Mouse (Mus musculus): Measurements from ENCODE around the gene Atn1. TPM values are rescaled to one million over a fixed set of nuclear protein-coding genes. Genes with fewer than 3 reads are reported as not detected.

Atn1 gene
- polyA plus RNA-seq, 1 experiment from 2014 or later = 14.0 TPM

DNA sequence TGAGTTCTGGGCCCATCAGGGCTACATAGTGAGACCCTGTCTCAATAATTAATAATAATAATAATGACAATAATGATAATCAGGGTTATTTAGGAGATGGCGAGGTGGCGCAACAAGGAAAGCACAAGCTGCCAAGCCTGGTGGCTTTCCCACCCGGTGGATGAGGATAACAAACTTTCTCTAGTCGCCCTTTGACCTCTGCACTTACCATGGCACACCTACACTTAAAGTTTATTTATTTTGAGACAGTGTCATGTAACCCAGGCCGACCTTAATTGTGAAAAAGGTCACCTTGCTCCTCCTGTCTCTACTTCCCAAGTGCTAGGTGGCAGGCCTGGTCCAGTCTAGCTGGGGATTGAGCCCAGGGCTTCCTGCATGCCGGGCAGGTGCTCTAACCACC, 57.6 kb downstream of the Atn1 start:
- no peak for ATAC-seq (ENCODE audit: low read depth)
- no peak overlapping the region for H3K4me3 ChIP-seq (ENCODE audit: low read length)
- no peak overlapping the region for H3K4me2 ChIP-seq (ENCODE audit: low read depth, low read length)
- H3K36me3 ChIP-seq (ENCODE audit: control insufficient read depth, insufficient read depth, low read length) = peaks cover 14% of the 10 kb centered on the region
- H3K4me1 ChIP-seq (replicated peaks; ENCODE audit: control insufficient read depth, insufficient read depth, low read length) = peaks cover 12% of the 10 kb centered on the region
- no peak overlapping the region for H3K9ac ChIP-seq (ENCODE audit: low read length)
- H3K27ac ChIP-seq (ENCODE audit: low read length) = no peak overlapping the region
- WGBS = 60% methylated on average over 6 of the region's 6 CpGs
- no peaks in the 10 kb centered on the region for H3K27me3 ChIP-seq (ENCODE audit: control insufficient read depth, insufficient read depth, low read depth, low read length)
- H3K9me3 ChIP-seq (ENCODE audit: control insufficient read depth, low read length) = no peaks in the 10 kb centered on the region

DNA sequence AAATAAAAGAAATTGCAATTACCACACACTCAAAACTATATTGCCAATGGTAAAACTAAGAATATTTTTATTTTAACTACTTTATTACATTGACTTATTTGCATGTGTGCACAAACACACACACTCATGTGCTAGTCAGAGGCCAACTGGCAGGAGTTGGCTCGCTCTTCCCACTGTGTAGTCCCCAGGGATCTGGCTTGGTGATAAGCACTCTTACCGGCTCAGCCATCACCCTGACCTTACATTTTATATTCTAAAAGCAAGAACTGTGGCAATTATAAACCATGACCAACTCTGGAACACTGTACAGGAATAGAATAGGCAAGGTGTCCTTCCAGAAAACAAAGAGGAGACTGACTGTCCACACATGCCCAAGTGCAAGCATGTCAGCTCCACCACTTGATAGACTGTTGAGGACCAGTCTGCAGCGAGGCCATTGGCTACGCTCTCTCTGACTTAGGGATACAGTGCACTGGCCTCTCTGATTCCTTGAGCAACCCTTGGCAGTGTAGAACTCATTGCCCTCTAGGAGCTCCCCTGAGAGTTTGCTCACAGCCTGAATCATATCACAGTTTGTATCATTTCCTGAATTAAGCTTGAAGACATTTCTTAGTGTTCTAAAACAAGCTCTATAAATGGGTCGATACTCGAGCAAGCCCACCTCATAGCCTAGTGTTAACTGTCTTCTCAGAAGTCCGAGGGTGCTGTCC, 59.7 kb downstream of the Atn1 start:
- Histone ChIP-seq H3K4me1 (replicated peaks; ENCODE audit: control insufficient read depth, insufficient read depth, low read length) (peaks cover 20% of the 10 kb centered on the region), H3K4me2 (ENCODE audit: low read depth, low read length) (no peak overlapping the region), H3K27ac (ENCODE audit: low read length) (no peak overlapping the region), H3K36me3 (ENCODE audit: control insufficient read depth, insufficient read depth, low read length) (0 out of 2 replicates have a peak, but pooled peaks cover 2% of the 10 kb centered on the region), H3K9ac (ENCODE audit: low read length) (no peak overlapping the region), H3K4me3 (ENCODE audit: low read length) (no peak overlapping the region), H3K27me3 (ENCODE audit: control insufficient read depth, insufficient read depth, low read depth, low read length) (no peaks in the 10 kb centered on the region), H3K9me3 (ENCODE audit: control insufficient read depth, low read length) (no peaks in the 10 kb centered on the region)
- 86% methylated on average over 7 of the region's 7 CpGs for WGBS
- ATAC-seq (ENCODE audit: low read depth) = no peak

DNA sequence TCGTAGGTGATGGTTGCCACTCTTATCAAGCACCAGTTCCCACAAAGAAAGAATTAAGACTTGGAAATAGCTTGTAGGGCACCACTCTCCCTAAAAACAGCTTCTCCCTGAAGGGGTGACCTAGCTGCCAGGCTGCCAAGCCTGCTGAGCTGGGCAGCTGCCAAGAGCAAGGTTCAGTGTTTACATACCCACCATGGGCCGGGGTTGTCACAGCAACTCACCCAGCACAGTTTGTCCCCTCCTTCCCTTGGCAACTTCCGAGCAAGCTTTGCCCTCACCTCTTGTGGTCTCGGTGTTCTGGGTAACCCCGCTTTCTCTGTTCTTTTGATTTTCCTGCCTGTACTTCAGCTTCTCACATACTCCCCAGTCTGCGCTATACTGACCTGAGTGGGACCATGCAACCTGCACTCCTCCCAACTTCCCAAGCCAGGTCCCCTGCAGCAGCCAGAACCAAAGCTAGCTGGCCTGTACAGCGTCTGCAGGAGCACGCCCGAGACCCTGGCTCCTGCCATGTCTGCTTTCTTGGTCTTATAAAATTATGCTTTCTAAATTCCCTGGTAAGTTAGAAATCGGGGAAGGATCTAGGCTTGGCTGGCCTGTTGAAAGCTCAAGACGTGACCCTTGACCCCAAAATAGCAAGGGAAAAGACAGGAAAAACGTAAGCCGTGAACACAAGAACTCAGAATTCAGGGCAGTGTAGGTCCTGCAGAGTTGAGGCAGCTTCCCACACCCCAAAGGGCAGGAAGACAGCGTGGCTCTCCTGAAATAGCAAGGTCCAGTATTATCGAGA, 62.0 kb downstream of the Atn1 start:
- H3K9ac ChIP-seq (ENCODE audit: low read length) = peak overlapping the region; percentile 56
- H3K9me3 ChIP-seq (ENCODE audit: control insufficient read depth, low read length) = no peaks in the 10 kb centered on the region
- H3K4me1 ChIP-seq (replicated peaks; ENCODE audit: control insufficient read depth, insufficient read depth, low read length) = peaks cover 20% of the 10 kb centered on the region
- ATAC-seq (ENCODE audit: low read depth) = peak; percentile 92
- no peak overlapping the region for H3K4me3 ChIP-seq (ENCODE audit: low read length)
- H3K36me3 ChIP-seq (ENCODE audit: control insufficient read depth, insufficient read depth, low read length) = no peaks in the 10 kb centered on the region
- 53% methylated on average over 15 of the region's 15 CpGs for WGBS
- peak overlapping the region; percentile 95 for H3K27ac ChIP-seq (ENCODE audit: low read length)
- peak overlapping the region; percentile 29; the same call in 1 of the 2 replicates for H3K4me2 ChIP-seq (ENCODE audit: low read depth, low read length)
- H3K27me3 ChIP-seq (ENCODE audit: control insufficient read depth, insufficient read depth, low read depth, low read length) = no peaks in the 10 kb centered on the region

DNA sequence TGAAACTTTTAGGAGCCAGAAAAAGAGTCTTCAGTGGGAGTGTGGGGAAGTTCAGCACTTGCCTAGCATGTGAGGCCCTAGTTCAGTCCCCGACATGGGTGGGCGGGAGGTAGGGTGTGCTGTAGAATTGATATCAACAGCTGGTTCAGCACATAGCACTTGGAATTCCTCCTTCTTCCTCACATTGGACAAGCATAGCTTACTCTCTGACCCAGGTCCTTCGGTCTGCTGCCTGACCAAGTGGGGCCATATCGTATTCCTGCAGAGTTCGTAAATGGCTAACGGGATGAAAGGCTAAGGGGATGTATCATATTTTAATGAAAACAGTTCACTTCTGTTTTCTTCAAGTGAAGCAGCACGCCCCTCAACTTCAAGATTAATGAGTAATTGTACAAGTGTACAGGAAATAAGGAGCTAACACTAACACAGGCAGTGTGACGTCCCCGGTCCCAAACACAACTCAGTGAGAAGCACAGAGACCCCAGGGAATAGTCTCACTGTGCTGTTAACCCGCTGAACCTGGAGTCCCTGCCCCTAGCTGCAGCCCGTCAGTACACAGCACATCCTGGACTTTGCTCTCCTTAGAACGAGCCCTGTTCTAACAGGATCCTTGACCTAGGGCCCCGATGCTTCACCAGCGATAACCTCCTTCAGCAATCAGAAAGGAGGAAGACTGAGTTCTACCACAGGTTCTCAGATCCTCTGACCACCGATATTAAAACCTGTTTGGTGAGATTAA, 62.9 kb downstream of the Atn1 start:
- peaks cover 20% of the 10 kb centered on the region for H3K4me1 ChIP-seq (replicated peaks; ENCODE audit: control insufficient read depth, insufficient read depth, low read length)
- no peaks in the 10 kb centered on the region for H3K27me3 ChIP-seq (ENCODE audit: control insufficient read depth, insufficient read depth, low read depth, low read length)
- no peaks in the 10 kb centered on the region for H3K9me3 ChIP-seq (ENCODE audit: control insufficient read depth, low read length)
- ATAC-seq (ENCODE audit: low read depth) = no peak
- H3K27ac ChIP-seq (ENCODE audit: low read length) = peak overlapping the region; percentile 95
- no peaks in the 10 kb centered on the region for H3K36me3 ChIP-seq (ENCODE audit: control insufficient read depth, insufficient read depth, low read length)
- 42% methylated on average over 15 of the region's 15 CpGs for WGBS
- H3K4me3 ChIP-seq (ENCODE audit: low read length) = no peak overlapping the region
- no peak overlapping the region for H3K9ac ChIP-seq (ENCODE audit: low read length)
- no peak overlapping the region for H3K4me2 ChIP-seq (ENCODE audit: low read depth, low read length)

MicroRNAs encoded within 50 kb of the gene (microRNA counts, 519-probe panel; counts per million panel counts)
- 3,771 counts per million, percentile 77 among the panel's probes with 10 or more counts for microRNA mmu-miR-141
- 4,485 counts per million, percentile 91 among the panel's probes with 10 or more counts for microRNA mmu-miR-200c

Small RNA genes within 50 kb of the gene (microRNA-seq; reads per million reads assigned to microRNA genes)
- gene Mir141 (2,031 reads per million, percentile 81 among the genes with 10 or more reads in this experiment), gene Mir200c (12,503 reads per million, percentile 95 among the genes with 10 or more reads in this experiment)

Other genes with a start within 250 kb of the Atn1 start
- 6.0 and 7.5 TPM in 2 replicates for gene C1ra, start 244.1 kb downstream of the Atn1 start, polyA plus RNA-seq (2015; fragmentation: Nextera tagmentation; extraction: Ambion mirVana)
- gene C1s1, start 214.2 kb downstream of the Atn1 start, polyA plus RNA-seq (2015; fragmentation: Nextera tagmentation; extraction: Ambion mirVana) = 3.9 and 6.7 TPM in 2 replicates
- gene C1rb, start 186.2 kb downstream of the Atn1 start, polyA plus RNA-seq (2015; fragmentation: Nextera tagmentation; extraction: Ambion mirVana) = not detected in 2 replicates
- 0.08 TPM in 1 of 2 replicates, not detected in the other for gene C1s2, start 120.4 kb downstream of the Atn1 start, polyA plus RNA-seq (2015; fragmentation: Nextera tagmentation; extraction: Ambion mirVana)
- 60.9 and 61.9 TPM in 2 replicates for gene Lpcat3, start 93.5 kb downstream of the Atn1 start, polyA plus RNA-seq (2015; fragmentation: Nextera tagmentation; extraction: Ambion mirVana)
- gene Emg1, start 44.3 kb downstream of the Atn1 start, polyA plus RNA-seq (2015; fragmentation: Nextera tagmentation; extraction: Ambion mirVana) = 188 and 192 TPM in 2 replicates
- gene Phb2, start 44.2 kb downstream of the Atn1 start, polyA plus RNA-seq (2015; fragmentation: Nextera tagmentation; extraction: Ambion mirVana) = 254 and 278 TPM in 2 replicates
- 21.3 and 27.3 TPM in 2 replicates for gene Ptpn6, start 17.8 kb downstream of the Atn1 start, polyA plus RNA-seq (2015; fragmentation: Nextera tagmentation; extraction: Ambion mirVana)
- 430 and 446 TPM in 2 replicates for gene Grcc10, start 15.2 kb downstream of the Atn1 start, polyA plus RNA-seq (2015; fragmentation: Nextera tagmentation; extraction: Ambion mirVana)
- gene Gm45234, start 503 bp downstream of the Atn1 start, polyA plus RNA-seq (2015; fragmentation: Nextera tagmentation; extraction: Ambion mirVana) = not detected in 2 replicates
- 3.5 and 4.7 TPM in 2 replicates for gene Eno2, start 13.1 kb upstream of the Atn1 start, polyA plus RNA-seq (2015; fragmentation: Nextera tagmentation; extraction: Ambion mirVana)
- 34.0 and 44.7 TPM in 2 replicates for gene Lrrc23, start 23.2 kb upstream of the Atn1 start, polyA plus RNA-seq (2015; fragmentation: Nextera tagmentation; extraction: Ambion mirVana)
- 13.6 and 14.2 TPM in 2 replicates for gene Spsb2, start 52.1 kb upstream of the Atn1 start, polyA plus RNA-seq (2015; fragmentation: Nextera tagmentation; extraction: Ambion mirVana)
- gene Tpi1, start 57.8 kb upstream of the Atn1 start, polyA plus RNA-seq (2015; fragmentation: Nextera tagmentation; extraction: Ambion mirVana) = 680 and 700 TPM in 2 replicates
- 138 and 139 TPM in 2 replicates for gene Usp5, start 73.0 kb upstream of the Atn1 start, polyA plus RNA-seq (2015; fragmentation: Nextera tagmentation; extraction: Ambion mirVana)
- gene Cdca3, start 73.0 kb upstream of the Atn1 start, polyA plus RNA-seq (2015; fragmentation: Nextera tagmentation; extraction: Ambion mirVana) = 175 and 176 TPM in 2 replicates
- 0.29 and 0.34 TPM in 2 replicates for gene Gnb3, start 83.8 kb upstream of the Atn1 start, polyA plus RNA-seq (2015; fragmentation: Nextera tagmentation; extraction: Ambion mirVana)
- gene P3h3, start 101.2 kb upstream of the Atn1 start, polyA plus RNA-seq (2015; fragmentation: Nextera tagmentation; extraction: Ambion mirVana) = 8.3 and 15.3 TPM in 2 replicates
- gene Gpr162, start 107.5 kb upstream of the Atn1 start, polyA plus RNA-seq (2015; fragmentation: Nextera tagmentation; extraction: Ambion mirVana) = 0.54 and 1.3 TPM in 2 replicates
- 0.13 and 0.44 TPM in 2 replicates for gene Cd4, start 131.7 kb upstream of the Atn1 start, polyA plus RNA-seq (2015; fragmentation: Nextera tagmentation; extraction: Ambion mirVana)
- 1.2 TPM in 2 replicates for gene Lag3, start 155.2 kb upstream of the Atn1 start, polyA plus RNA-seq (2015; fragmentation: Nextera tagmentation; extraction: Ambion mirVana)
- 341 and 346 TPM in 2 replicates for gene Ptms, start 163.6 kb upstream of the Atn1 start, polyA plus RNA-seq (2015; fragmentation: Nextera tagmentation; extraction: Ambion mirVana)
- gene Mlf2, start 174.9 kb upstream of the Atn1 start, polyA plus RNA-seq (2015; fragmentation: Nextera tagmentation; extraction: Ambion mirVana) = 317 and 323 TPM in 2 replicates
- 138 and 153 TPM in 2 replicates for gene Cops7a, start 209.0 kb upstream of the Atn1 start, polyA plus RNA-seq (2015; fragmentation: Nextera tagmentation; extraction: Ambion mirVana)
- gene Pianp, start 240.2 kb upstream of the Atn1 start, polyA plus RNA-seq (2015; fragmentation: Nextera tagmentation; extraction: Ambion mirVana) = 0.68 and 0.88 TPM in 2 replicates

Measured in lung, embryonic 16.5 days (tissue).